Mouse (Mus musculus): ENCODE measurements around the gene Gabrg2. TPM values are rescaled to one million over a fixed set of nuclear protein-coding genes. Genes with fewer than 3 reads are reported as not detected.

Gabrg2 gene
- not detected for total RNA-seq (2021)

GRCm38 (mm10) chr11:42000190-42001098, at the start of gene Gabrg2:
Gene Gabrg2 (minus strand): TSS chr11:42000857.
- DNase-seq: no peak
- intact Hi-C loops (cut with DNase I): no loop called here

GRCm38 (mm10) chr11:42048201-42048600, 47.5 kb upstream of the Gabrg2 start:
- DNase-seq: no peak
- intact Hi-C loops (cut with DNase I): no loop called here

GRCm38 (mm10) chr11:41999468-41999881, 1.2 kb downstream of the Gabrg2 start:
- intact Hi-C loops (cut with DNase I): no loop called here
- DNase-seq: peak; percentile 75 to 81

- DNase-seq: no peak
- intact Hi-C loops (cut with DNase I): no loop called here
Measured at GRCm38 (mm10) chr11:41980152-41980551, 20.5 kb downstream of the Gabrg2 start.

- intact Hi-C loops (cut with DNase I): no loop called here
- DNase-seq: no peak
Measured at GRCm38 (mm10) chr11:41968595-41968994, 32.1 kb downstream of the Gabrg2 start.

GRCm38 (mm10) chr11:41962706-41963105, 38.0 kb downstream of the Gabrg2 start:
- DNase-seq: no peak
- intact Hi-C loops (cut with DNase I): no loop called here

GRCm38 (mm10) chr11:41953550-41953949, 47.1 kb downstream of the Gabrg2 start:
- no peak for DNase-seq
- intact Hi-C loops (cut with DNase I): no loop called here

GRCm38 (mm10) chr11:41951898-41952297, 48.8 kb downstream of the Gabrg2 start:
- intact Hi-C loops (cut with DNase I): no loop called here

GRCm38 (mm10) chr11:41945471-41945870, 55.2 kb downstream of the Gabrg2 start:
- DNase-seq: no peak
- intact Hi-C loops (cut with DNase I): no loop called here

More at GRCm38 (mm10) chr11:41951898-41952297, 48.8 kb downstream of the Gabrg2 start:
- DNase-seq: no peak

- intact Hi-C loops (cut with DNase I): no loop called here
- DNase-seq: no peak
Measured at GRCm38 (mm10) chr11:41937979-41938378, 62.7 kb downstream of the Gabrg2 start.

- intact Hi-C loops (cut with DNase I): no loop called here
- DNase-seq: no peak
Measured at GRCm38 (mm10) chr11:41918864-41919263, 81.8 kb downstream of the Gabrg2 start.

GRCm38 (mm10) chr11:41914066-41914465, 86.6 kb downstream of the Gabrg2 start:
- intact Hi-C loops (cut with DNase I): no loop called here

GRCm38 (mm10) chr11:41903661-41904060, 97.0 kb downstream of the Gabrg2 start:
- DNase-seq: peak; percentile 41 to 49

More at GRCm38 (mm10) chr11:41914066-41914465, 86.6 kb downstream of the Gabrg2 start:
- DNase-seq: no peak

More at GRCm38 (mm10) chr11:41903661-41904060, 97.0 kb downstream of the Gabrg2 start:
- intact Hi-C loops (cut with DNase I): no loop called here

Other genes with a start within 250 kb of the Gabrg2 start
- under 1 TPM; 0.37 to 0.67 TPM for gene Gabra1, start 182.1 kb upstream of the Gabrg2 start, total RNA-seq (2021)

Data from heart, postnatal 10 days (tissue).